Comparison of ENCODE assay signal across 21 mouse cellular contexts in genomic region chr4:54045258-54046029, GRCm38 (mm10).
DNase-seq lines count a peak whose midpoint lies in the region; ATAC-seq and TF ChIP-seq lines count a peak whose summit lies in the region.
"Had no signal": no experiment of that assay in that cellular context is flagged by ENCODE, and none has a peak within 500 bp of the region (broad histone marks: within the 10 kb centered on the region; RNA-seq: fewer than 3 reads in every experiment).

No protein-coding gene starts in this region.

- no peak overlapping the region for H3K4me3 ChIP-seq in embryonic facial prominence, embryonic 12.5 days
- H3K4me3 ChIP-seq in embryonic facial prominence, embryonic 10.5 days, result no peak overlapping the region
- H3K4me3 ChIP-seq in forebrain, postnatal 0 days (ENCODE audit: low read depth, low read length), result no peak overlapping the region
- H3K4me3 ChIP-seq in forebrain, embryonic 10.5 days, result no peak overlapping the region
- no peak overlapping the region for H3K4me3 ChIP-seq in midbrain, embryonic 16.5 days (ENCODE audit: low read depth, low read length)
- H3K4me3 ChIP-seq: embryonic facial prominence, embryonic 13.5 days; heart, adult 2 months; heart, embryonic 15.5 days; hindbrain, embryonic 13.5 days had no signal

- H3K9me3 ChIP-seq in embryonic facial prominence, embryonic 12.5 days, result no peaks in the 10 kb centered on the region
- no peaks in the 10 kb centered on the region for H3K9me3 ChIP-seq in embryonic facial prominence, embryonic 10.5 days
- no peaks in the 10 kb centered on the region for H3K9me3 ChIP-seq in forebrain, postnatal 0 days (ENCODE audit: low read length)
- no peaks in the 10 kb centered on the region for H3K9me3 ChIP-seq in forebrain, embryonic 10.5 days
- H3K9me3 ChIP-seq in midbrain, embryonic 16.5 days (replicated peaks; ENCODE audit: control insufficient read depth, low read length, poor library complexity, severe bottlenecking), result no peaks in the 10 kb centered on the region
- H3K9me3 ChIP-seq: embryonic facial prominence, embryonic 13.5 days; heart, embryonic 15.5 days; hindbrain, embryonic 13.5 days had no signal

- DNase-seq in embryonic facial prominence, embryonic 10.5 days (ENCODE audit: low spot score), result no peak
- DNase-seq in forebrain, postnatal 0 days, result peak; percentile 56
- no peak for DNase-seq in forebrain, embryonic 10.5 days (ENCODE audit: extremely low spot score, low spot score)
- DNase-seq in R1 (ENCODE audit: low read depth, low spot score), result peak; percentile 25
- no peak for DNase-seq in cerebellum, adult 9-10 months
- DNase-seq: adrenal gland, postnatal 10 days; B cell, adult 2 months; cerebellum, adult 18-20 months; cerebellum, postnatal 10 days; gastrocnemius, postnatal 14 days; heart, adult 2 months; heart, postnatal 14 days had no signal

- WGBS in embryonic facial prominence, embryonic 12.5 days, result 53% methylated on average over 14 of the region's 14 CpGs
- WGBS in embryonic facial prominence, embryonic 10.5 days, result 58% methylated on average over 14 of the region's 14 CpGs
- WGBS in forebrain, postnatal 0 days, result 14% methylated on average over 14 of the region's 14 CpGs
- WGBS in forebrain, embryonic 10.5 days, result 45% methylated on average over 14 of the region's 14 CpGs
- WGBS in midbrain, embryonic 16.5 days, result 18% methylated on average over 14 of the region's 14 CpGs

- TF ChIP-seq CTCF in forebrain, postnatal 0 days (IDR thresholded peaks at IDR 0.05; ENCODE audit: low read depth), result no peak

- no peak for ATAC-seq in embryonic facial prominence, embryonic 12.5 days (ENCODE audit: insufficient number of reproducible peaks, insufficient read depth, low FRiP score, low TSS enrichment)
- peak; percentile 88 for ATAC-seq in forebrain, postnatal 0 days
- ATAC-seq in midbrain, embryonic 16.5 days, result peak; percentile 42; the same call in 1 of the 2 replicates
- ATAC-seq: CD4-positive, CD25-positive, alpha-beta regulatory T cell, adult 4 months; intestine, embryonic 16.5 days had no signal

- no peaks in the 10 kb centered on the region for H3K27me3 ChIP-seq in embryonic facial prominence, embryonic 12.5 days
- H3K27me3 ChIP-seq in embryonic facial prominence, embryonic 10.5 days (replicated peaks; ENCODE audit: low read depth, poor library complexity, severe bottlenecking), result no peaks in the 10 kb centered on the region
- no peaks in the 10 kb centered on the region for H3K27me3 ChIP-seq in forebrain, postnatal 0 days (ENCODE audit: insufficient read depth, low read length)
- H3K27me3 ChIP-seq in forebrain, embryonic 10.5 days (ENCODE audit: poor library complexity, severe bottlenecking), result no peaks in the 10 kb centered on the region
- H3K27me3 ChIP-seq in midbrain, embryonic 16.5 days (ENCODE audit: control insufficient read depth, insufficient read depth, low read depth, low read length), result no peaks in the 10 kb centered on the region
- H3K27me3 ChIP-seq: embryonic facial prominence, embryonic 13.5 days; heart, embryonic 15.5 days; hindbrain, embryonic 13.5 days had no signal

- no peak overlapping the region for H3K4me2 ChIP-seq in embryonic facial prominence, embryonic 12.5 days (replicated peaks)
- peak overlapping the region; percentile 27 for H3K4me2 ChIP-seq in forebrain, postnatal 0 days (ENCODE audit: low read depth)
- peak overlapping the region; percentile 2; the same call in 1 of the 2 replicates for H3K4me2 ChIP-seq in midbrain, embryonic 16.5 days (ENCODE audit: low read length)
- H3K4me2 ChIP-seq: embryonic facial prominence, embryonic 13.5 days; heart, embryonic 11.5 days; heart, embryonic 15.5 days; hindbrain, embryonic 13.5 days had no signal

- H3K9ac ChIP-seq in embryonic facial prominence, embryonic 12.5 days, result peak overlapping the region; percentile 7; the same call in 1 of the 2 replicates
- H3K9ac ChIP-seq in forebrain, postnatal 0 days, result no peak overlapping the region
- H3K9ac ChIP-seq in midbrain, embryonic 16.5 days (ENCODE audit: low read depth, low read length), result no peak overlapping the region
- H3K9ac ChIP-seq: embryonic facial prominence, embryonic 13.5 days; heart, embryonic 15.5 days; hindbrain, embryonic 13.5 days had no signal

- no peak overlapping the region for H3K27ac ChIP-seq in embryonic facial prominence, embryonic 12.5 days
- H3K27ac ChIP-seq in embryonic facial prominence, embryonic 10.5 days (replicated peaks), result no peak overlapping the region
- peak overlapping the region; percentile 64 for H3K27ac ChIP-seq in forebrain, postnatal 0 days (ENCODE audit: low read depth, low read length)
- H3K27ac ChIP-seq in forebrain, embryonic 10.5 days, result no peak overlapping the region
- peak overlapping the region; percentile 43 for H3K27ac ChIP-seq in midbrain, embryonic 16.5 days (ENCODE audit: low read length)
- H3K27ac ChIP-seq: embryonic facial prominence, embryonic 13.5 days; heart, adult 2 months; heart, embryonic 15.5 days; hindbrain, embryonic 13.5 days had no signal

- H3K36me3 ChIP-seq in embryonic facial prominence, embryonic 12.5 days, result no peaks in the 10 kb centered on the region
- no peaks in the 10 kb centered on the region for H3K36me3 ChIP-seq in embryonic facial prominence, embryonic 10.5 days (replicated peaks)
- H3K36me3 ChIP-seq in forebrain, postnatal 0 days (ENCODE audit: insufficient read depth), result no peaks in the 10 kb centered on the region
- no peaks in the 10 kb centered on the region for H3K36me3 ChIP-seq in forebrain, embryonic 10.5 days (replicated peaks)
- no peaks in the 10 kb centered on the region for H3K36me3 ChIP-seq in midbrain, embryonic 16.5 days (ENCODE audit: control insufficient read depth, insufficient read depth, low read length)
- H3K36me3 ChIP-seq: embryonic facial prominence, embryonic 13.5 days; G1E; heart, embryonic 15.5 days; hindbrain, embryonic 13.5 days had no signal

- H3K4me1 ChIP-seq in embryonic facial prominence, embryonic 12.5 days, result no peaks in the 10 kb centered on the region; the same call in 1 of the 2 replicates
- H3K4me1 ChIP-seq in embryonic facial prominence, embryonic 10.5 days, result 0 out of 2 replicates have a peak, but pooled peaks cover 5% of the 10 kb centered on the region
- H3K4me1 ChIP-seq in forebrain, postnatal 0 days (ENCODE audit: insufficient read depth), result peaks cover 4% of the 10 kb centered on the region; the same call in 1 of the 2 replicates
- H3K4me1 ChIP-seq in forebrain, embryonic 10.5 days, result peaks cover 11% of the 10 kb centered on the region
- H3K4me1 ChIP-seq in midbrain, embryonic 16.5 days (ENCODE audit: control insufficient read depth, insufficient read depth, low read length), result peaks cover 5% of the 10 kb centered on the region; the same call in 1 of the 2 replicates
- H3K4me1 ChIP-seq: heart, embryonic 15.5 days had no signal

Comparison
In these comparisons a context has a peak if more than half of its experiments do, and no peak if none do; other contexts are left out.
1. H3K27ac ChIP-seq: peak in forebrain, postnatal 0 days (single experiment) and midbrain, embryonic 16.5 days (single experiment); none in embryonic facial prominence, embryonic 12.5 days (single experiment), embryonic facial prominence, embryonic 10.5 days (single experiment) and forebrain, embryonic 10.5 days (single experiment).
2. DNase-seq: peak in forebrain, postnatal 0 days (single experiment) and R1 (single experiment); none in embryonic facial prominence, embryonic 10.5 days (single experiment), forebrain, embryonic 10.5 days (single experiment) and cerebellum, adult 9-10 months (single experiment).